Mouse (Mus musculus): ENCODE results near the gene Sfmbt1.

Sfmbt1 gene

GRCm38 (mm10) chr14:30870206-30871147 is 155.8 kb downstream of the Sfmbt1 start:
- DNase-seq (ENCODE audit: low spot score in 2 of 2) = no peak

All from cerebellum, postnatal 4 days (tissue).